Mouse (Mus musculus) G1E-ER4 (cell line): ENCODE measurements around the gene Pgap1. TPM values are rescaled to one million over a fixed set of nuclear protein-coding genes. Genes with fewer than 3 reads are reported as not detected.

Source experiments
- GATA1 ChIP-seq: IDR thresholded peaks from one replicate; pipeline ENCODE4 v1.8.0; 2012; ENCODE audit warnings: low read length, inconsistent platforms
- polyA plus RNA-seq: library from polyadenylated mRNA; stranded (reverse); fragments of >175 nt; gene quantifications from 2 replicates; pipeline ENCODE4 v1.2.3, GENCODE M21; 2012

Pgap1 gene
- polyA plus RNA-seq, 1 experiment: not detected

DNA sequence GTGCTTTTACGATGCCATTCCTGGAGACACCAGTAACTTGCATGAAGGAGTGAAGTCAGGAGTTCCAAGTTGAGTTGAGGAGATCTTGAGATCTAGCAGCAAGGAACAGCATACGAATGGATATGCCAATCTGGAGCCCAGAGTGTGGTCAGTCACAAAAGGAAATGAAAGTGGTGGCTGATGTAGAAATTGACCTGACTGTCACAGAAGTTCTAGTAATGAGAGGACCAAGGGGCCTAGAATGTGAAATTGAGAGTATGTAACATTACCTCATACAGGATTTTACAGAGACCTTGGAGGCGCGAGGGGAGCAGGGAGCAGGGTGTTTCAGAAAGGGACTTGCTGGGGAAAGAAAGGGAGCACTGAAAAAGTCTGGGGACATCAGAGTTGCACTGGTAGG is 108.7 kb downstream of the Pgap1 start:
- TF ChIP-seq GATA1: no peak

DNA sequence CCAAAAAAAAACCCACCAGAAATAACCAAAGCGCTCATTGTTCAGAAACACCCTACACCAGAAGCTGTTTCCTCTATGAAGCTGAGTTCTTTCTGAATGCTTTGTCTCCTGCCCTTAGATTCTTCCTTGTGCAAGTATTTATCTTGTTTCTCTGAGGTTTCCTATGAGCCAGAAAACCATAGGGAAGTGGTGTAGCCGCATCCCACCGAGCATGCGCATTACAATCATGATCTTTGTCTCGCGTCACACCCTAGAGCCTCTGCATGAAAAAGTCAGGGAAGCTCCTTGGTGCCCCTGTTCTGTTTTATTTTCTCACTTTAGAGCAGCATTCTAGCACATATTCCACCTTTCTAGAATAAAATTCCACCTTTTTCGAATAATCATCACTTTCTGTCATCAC is 113.8 kb downstream of the Pgap1 start:
- no peak for TF ChIP-seq GATA1

DNA sequence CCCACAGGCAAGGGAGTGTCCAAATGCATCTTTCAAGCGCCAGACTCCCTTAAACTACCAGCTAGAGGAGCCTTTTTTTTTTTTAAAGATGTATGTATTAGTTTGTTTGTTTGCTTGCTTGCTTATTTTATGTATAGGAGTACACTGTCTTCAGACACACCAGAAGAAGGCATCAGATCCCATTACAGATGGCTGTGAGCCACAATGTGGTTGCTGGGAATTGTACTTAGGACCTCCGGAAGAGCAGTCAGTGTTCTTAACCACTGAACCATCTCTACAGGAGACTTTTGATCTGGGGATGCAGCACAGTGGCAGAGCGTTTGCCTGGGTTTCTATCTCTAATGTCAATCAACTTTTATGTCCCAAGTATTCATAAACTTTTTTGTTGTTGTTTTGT is 118.4 kb downstream of the Pgap1 start:
- TF ChIP-seq GATA1: no peak

DNA sequence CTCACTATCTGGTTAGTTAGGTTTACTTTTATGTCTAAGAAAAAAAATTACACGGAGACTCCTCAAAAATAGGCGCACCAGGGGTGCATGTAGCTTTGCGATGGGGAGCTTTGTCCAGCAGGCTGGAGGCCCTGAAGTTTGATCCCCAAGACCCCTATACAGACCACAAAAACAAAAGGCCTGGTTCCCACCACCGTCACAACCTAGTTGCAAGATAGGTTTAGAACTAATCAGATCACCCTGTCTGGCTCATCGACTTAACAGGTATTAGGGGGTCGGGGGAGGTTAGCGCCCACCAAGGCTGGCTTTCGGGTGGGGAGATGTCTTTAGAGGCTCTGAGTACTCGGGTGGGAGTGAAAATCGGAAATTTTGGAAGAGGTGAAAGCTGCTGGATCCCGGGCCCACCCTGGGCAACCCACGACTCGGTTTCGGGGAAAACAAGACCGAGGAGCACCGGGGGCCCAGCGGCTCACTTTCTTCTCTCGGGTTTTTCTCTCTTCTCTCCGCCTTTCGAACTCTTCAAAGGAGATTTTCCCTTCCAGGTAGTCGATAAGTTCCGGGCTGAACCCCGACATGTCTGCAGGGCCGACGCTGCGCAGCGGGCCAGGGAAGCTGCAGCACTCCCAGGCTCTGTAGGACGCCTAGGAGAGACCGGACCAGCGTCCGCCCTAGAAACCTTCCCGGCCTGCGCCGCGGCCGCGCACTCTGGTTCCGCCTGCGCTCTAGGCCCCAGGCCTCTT is 119.0 kb downstream of the Pgap1 start, which contains the start of gene Gtf3c3:
Gene Gtf3c3 (minus strand): TSS at position 632 of the 740 bp plus-strand sequence.
- no peak for TF ChIP-seq GATA1

Other genes starting within 250 kb of the Pgap1 start
- 1.3 and 1.4 TPM in 2 replicates for gene Gtf3c3, start 118.7 kb downstream of the Pgap1 start, polyA plus RNA-seq